Mouse (Mus musculus) heart, adult 11 months (tissue): Measurements from ENCODE around the gene Jdp2.

Source experiments
- DNase-seq: peaks from one replicate; pipeline ENCODE4 v3.0.0; 2022

Gene Jdp2

GRCm38 (mm10) chr12:85598611-85599477 is at the start of gene Jdp2:
TSS of gene Jdp2 (plus strand) at chr12:85599027.
- peak; percentile 100 for DNase-seq

GRCm38 (mm10) chr12:85549661-85550060 is 49.2 kb upstream of the Jdp2 start:
- no peak for DNase-seq

GRCm38 (mm10) chr12:85550435-85550834 is 48.4 kb upstream of the Jdp2 start:
- DNase-seq, result no peak

DNA sequence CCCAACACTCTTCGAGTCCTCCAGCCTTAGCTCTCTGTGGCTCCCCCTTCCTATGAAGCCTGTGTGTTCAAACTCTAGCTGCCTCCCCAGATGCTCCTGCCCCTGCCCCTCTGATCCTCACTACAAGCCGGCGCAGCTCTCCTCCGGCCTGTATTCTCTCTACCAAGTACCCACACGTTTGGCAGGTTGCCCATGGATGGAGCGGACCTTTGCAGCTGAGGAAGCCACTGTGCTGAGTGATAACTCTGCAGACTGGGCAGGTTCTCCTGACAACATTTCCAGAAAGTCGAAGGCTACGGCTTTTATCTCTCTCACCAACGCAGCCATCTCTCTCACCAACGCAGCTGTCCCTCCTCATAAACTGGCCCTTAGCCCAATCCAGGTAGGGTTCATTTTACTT is 39.5 kb upstream of the Jdp2 start:
- no peak for DNase-seq

DNA sequence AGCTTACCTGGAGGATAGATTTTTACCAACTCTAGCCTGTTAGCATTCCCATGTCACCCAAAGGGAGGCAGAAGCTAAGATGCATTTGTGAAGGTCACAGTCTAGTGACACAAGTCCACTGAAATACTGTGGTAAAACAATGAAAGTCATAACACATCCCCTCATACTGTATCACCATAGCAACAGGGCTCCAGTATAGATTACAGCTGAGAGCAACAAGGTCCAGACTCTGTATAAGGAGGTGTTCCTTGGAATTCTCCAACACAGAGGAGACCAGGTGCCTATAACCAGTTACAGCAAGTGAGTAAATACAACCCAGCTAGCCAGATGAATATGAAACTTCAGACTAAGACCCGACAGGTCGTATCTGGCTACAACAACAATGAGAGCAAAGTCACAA is 33.4 kb upstream of the Jdp2 start:
- no peak for DNase-seq

- no peak for DNase-seq
Observed at GRCm38 (mm10) chr12:85568298-85568697, 30.5 kb upstream of the Jdp2 start.

DNA sequence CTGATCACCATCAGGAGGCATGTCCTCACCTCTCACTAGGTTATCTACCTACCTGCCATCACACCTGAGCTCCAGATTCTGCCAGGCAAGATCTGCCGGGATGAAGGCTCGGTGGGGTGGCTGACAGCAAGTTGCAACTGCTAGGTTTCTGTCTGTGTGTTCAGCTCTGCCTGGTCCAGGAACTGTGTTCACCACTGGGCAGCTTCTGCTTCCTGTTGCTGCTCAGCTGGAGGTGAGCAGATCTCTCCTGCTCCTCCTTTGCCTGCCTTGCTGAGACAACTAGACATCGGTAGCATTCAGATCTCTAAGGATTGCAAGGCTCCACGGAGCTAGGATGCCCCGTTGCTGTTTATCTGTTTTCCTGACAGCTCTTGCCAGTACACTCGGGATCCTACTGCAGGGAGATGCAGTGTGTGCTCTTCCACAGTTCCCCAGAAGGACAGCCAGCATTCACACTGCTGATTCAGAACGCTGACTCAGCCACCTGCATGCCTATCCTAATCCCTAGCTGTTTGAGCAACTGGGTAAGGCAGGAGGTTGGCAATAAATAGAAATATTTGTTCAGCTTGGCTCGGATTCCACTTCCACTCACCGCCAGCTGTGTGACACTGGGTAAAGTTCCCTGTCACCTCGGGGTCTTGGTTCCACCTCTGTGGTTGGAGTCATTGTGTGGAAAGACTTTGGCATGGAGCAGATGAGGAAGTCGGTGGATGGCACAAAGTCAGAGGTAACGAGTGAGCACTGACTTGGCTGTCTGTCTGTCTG is 29.3 kb upstream of the Jdp2 start:
- peak; percentile 91 for DNase-seq

- no peak for DNase-seq
Observed at GRCm38 (mm10) chr12:85570158-85570540, 28.7 kb upstream of the Jdp2 start.

GRCm38 (mm10) chr12:85571312-85571711 is 27.5 kb upstream of the Jdp2 start:
- peak; percentile 95 for DNase-seq

- peak; percentile 99 for DNase-seq
Observed at GRCm38 (mm10) chr12:85572047-85572475, 26.8 kb upstream of the Jdp2 start.

DNA sequence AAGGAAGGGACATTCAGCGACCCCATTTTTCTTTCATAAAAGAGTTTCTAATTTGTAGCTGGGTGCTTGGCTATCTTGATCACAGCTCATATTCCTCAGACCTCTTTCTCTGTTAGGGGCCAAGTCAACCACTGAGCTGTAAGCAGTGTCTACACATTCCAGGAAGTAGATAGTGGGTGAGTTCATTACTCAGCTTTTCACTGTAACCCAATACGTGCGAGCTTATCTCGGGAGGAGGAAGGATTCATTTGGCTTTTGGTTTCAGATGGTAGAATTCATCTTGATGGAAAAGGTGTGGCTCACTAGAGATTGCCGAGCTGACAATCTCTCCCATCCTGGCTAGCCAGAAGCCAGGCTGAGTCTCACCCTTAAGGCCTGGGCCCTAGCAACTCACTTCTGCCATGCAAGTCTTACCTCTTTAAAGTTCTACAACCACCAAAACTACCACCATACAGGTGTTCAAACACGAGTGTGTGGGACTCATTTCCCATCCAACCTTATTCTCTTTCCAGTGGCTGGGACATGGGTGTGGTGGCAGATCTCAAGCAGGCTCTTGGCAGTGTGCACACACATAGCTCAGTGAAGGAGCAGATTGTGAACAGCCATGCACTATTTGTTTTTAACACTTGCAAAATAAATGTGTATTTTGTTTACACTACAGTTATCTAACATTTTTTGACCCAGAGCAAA is 23.9 kb upstream of the Jdp2 start:
- DNase-seq, result no peak

DNA sequence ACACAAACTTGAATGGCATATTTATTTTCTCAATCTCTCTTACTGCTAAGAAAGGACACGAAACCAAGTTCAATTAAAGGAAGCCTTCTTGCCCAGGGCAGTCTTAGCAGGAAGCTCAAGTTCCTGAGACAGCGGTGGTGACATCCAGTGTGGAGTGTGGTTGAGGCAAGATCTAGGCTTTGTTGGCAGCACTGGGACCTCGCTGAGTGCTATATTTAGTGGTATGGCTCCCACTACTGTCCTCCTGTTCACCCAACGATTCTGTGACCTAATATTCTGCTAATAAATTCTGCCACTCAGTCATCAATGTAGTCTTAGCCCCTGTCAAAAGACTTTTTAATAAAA is 23.4 kb upstream of the Jdp2 start:
- no peak for DNase-seq

DNA sequence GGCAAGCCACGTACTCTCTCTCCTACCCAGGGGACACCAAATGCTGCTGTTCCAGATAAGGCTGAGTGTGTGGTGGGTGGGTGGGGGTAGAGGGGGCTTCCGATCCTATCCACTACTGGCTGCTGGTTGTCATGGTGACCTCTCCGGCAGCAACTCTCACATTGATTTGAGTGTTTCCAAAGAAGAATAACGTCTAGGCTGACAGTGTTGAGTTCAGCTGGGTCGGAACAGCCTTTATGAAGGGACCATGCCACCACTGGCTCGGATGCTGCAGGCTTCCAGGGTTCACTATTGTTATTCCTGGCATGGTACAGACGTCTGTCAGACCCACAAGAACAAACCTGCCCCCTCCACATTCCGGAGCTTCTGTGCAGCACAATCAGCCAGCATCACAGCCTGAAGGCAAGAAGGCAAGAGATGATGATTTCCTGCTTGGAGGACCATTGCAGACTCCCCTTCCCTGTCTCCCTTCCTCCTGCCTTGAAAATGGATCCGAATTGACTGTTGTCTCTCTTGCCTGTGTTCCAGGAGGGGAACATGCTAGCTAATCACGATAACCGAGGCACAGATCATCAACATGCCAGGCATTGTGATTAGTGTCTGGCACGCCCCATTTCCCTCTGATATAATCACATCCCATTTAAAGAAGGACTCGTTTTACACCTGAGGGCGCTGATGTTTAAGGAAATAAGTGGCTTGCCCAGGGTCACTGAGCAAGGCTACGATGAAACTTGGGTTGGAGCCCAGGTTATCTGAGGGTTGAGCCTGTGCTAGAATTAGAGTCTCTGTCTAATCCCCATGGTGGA is 17.4 kb upstream of the Jdp2 start:
- no peak for DNase-seq

GRCm38 (mm10) chr12:85582067-85582316 is 16.8 kb upstream of the Jdp2 start:
- DNase-seq, result no peak

- DNase-seq, result peak; percentile 95
Observed at GRCm38 (mm10) chr12:85585761-85586258, 13.0 kb upstream of the Jdp2 start.

DNA sequence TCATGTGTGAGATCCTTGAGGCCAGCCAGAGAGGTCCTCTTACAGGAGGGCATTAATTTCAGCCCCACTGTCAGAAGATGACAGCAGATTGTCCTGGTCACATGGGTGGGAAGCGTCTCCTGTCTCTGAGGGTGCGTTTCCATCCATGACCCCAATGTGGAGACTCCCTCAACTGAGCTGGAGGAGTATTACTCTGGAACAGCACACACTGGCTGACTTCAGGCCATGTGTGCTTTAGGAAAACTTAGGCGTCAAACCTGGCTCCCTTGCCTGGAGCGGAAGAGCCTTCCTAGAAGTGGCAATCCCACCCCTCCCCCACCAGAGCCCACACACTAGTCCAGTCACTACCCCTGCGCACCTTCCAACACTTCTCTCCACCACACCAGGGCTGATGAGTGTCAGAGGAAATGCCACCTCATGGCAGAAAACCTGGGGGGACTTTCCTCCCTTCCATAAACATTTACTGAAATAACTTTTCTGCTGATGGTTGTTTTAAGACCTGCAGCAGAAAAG is 8.9 kb upstream of the Jdp2 start:
- no peak for DNase-seq

- no peak for DNase-seq
Observed at GRCm38 (mm10) chr12:85592943-85593342, 5.9 kb upstream of the Jdp2 start.

GRCm38 (mm10) chr12:85594390-85594789 is 4.4 kb upstream of the Jdp2 start:
- DNase-seq, result no peak

- DNase-seq, result peak; percentile 95
Observed at GRCm38 (mm10) chr12:85598053-85598452, 774 bp upstream of the Jdp2 start.

GRCm38 (mm10) chr12:85599478-85600152 is 788 bp downstream of the Jdp2 start:
- DNase-seq, result peak; percentile 97

DNA sequence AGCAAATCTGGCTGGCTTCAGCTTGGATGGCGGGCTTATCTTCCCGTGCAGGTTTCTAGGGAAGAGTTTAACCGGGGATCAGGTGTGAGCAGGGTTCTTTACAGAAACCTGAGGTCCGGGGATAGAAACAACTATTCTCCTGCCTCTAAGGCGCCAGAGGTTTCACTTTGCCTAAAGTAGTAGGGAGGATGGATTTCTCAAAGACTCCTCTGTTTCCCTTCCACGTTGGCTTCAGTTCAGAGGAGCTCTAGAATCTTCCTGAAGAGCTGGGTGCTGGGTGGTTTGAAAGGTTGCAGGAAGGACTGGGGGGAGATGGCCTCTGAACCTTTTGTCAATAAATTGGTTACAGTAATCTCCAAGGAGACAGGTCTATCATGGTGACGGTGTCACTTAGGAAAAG is 1.8 kb downstream of the Jdp2 start:
- DNase-seq, result peak; percentile 92

GRCm38 (mm10) chr12:85601531-85601930 is 2.7 kb downstream of the Jdp2 start:
- DNase-seq, result no peak
